In the genomic region with DNA sequence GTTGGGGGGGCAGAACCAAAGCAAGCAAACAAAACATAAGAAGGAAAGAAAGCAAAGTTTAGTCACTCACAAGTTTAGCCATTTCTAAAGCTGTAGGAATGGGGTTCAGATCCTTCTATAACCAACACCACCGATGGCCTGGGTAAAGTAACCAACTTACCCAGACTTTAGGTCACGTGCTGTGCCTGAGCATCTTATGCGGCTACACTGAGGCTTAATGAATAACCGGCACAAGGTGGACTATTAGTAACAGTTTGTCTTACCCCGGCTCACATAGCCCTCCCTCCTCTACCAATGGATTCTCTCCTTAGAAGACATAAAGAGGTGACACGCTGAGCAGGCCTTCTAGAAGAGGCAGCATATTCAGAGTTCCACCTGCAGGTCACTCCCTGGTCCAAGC, we compare ENCODE assay signal across 8 mouse cellular contexts. TPM values are rescaled to one million over a fixed set of nuclear protein-coding genes. Genes with fewer than 3 reads are reported as not detected.
A peak's percentile ranks its signal among the peaks of the same experiment; 100 is the strongest.
DNase-seq lines count a peak whose midpoint lies in the region; ATAC-seq lines count a peak whose summit lies in the region.

No protein-coding gene starts in this region.

- H3K4me1 ChIP-seq in heart, embryonic 14.5 days (ENCODE audit: control insufficient read depth in 2 of 2, insufficient read depth in 2 of 2, low read length in 2 of 2), result peaks cover 11 to 24% of the 10 kb centered on the region in 2 experiments
- H3K4me1 ChIP-seq in forebrain, embryonic 11.5 days (replicated peaks; ENCODE audit: control insufficient read depth, insufficient read depth, low read length), result peaks cover 8% of the 10 kb centered on the region; the same call in 1 of the 2 replicates
- H3K4me1 ChIP-seq in kidney, embryonic 15.5 days, result peaks cover 39% of the 10 kb centered on the region
- H3K4me1 ChIP-seq in midbrain, embryonic 16.5 days (ENCODE audit: control insufficient read depth, insufficient read depth, low read length), result peaks cover 28% of the 10 kb centered on the region

- peak overlapping the region; percentile 97 for H3K9ac ChIP-seq in heart, embryonic 14.5 days (ENCODE audit: low read length)
- H3K9ac ChIP-seq in forebrain, embryonic 11.5 days (ENCODE audit: low read length), result peak overlapping the region; percentile 99
- peak overlapping the region; percentile 43 for H3K9ac ChIP-seq in kidney, embryonic 15.5 days
- peak overlapping the region; percentile 74 for H3K9ac ChIP-seq in midbrain, embryonic 16.5 days (ENCODE audit: low read depth, low read length)

- H3K27ac ChIP-seq in heart, embryonic 14.5 days (replicated peaks in 1 of 2; ENCODE audit: control insufficient read depth in 1 of 2, insufficient read depth in 1 of 2, low read depth in 2 of 2, low read length in 2 of 2), result no peak overlapping the region
- no peak overlapping the region for H3K27ac ChIP-seq in forebrain, embryonic 11.5 days (ENCODE audit: low read depth, low read length)
- H3K27ac ChIP-seq in kidney, embryonic 15.5 days, result peak overlapping the region; percentile 97
- H3K27ac ChIP-seq in midbrain, embryonic 16.5 days (ENCODE audit: low read length), result peak overlapping the region; percentile 97

- H3K4me3 ChIP-seq in heart, embryonic 14.5 days (ENCODE audit: control insufficient read depth in 1 of 2, insufficient read depth in 1 of 2, low read depth in 1 of 2, low read length in 2 of 2), result peak overlapping the region in 1 of 2 experiments; percentile 94; a peak in 1 of 4 replicates
- peak overlapping the region; percentile 100 for H3K4me3 ChIP-seq in forebrain, embryonic 11.5 days (ENCODE audit: low read depth, low read length)
- peak overlapping the region; percentile 90 for H3K4me3 ChIP-seq in kidney, embryonic 15.5 days (replicated peaks)
- peak overlapping the region; percentile 98 for H3K4me3 ChIP-seq in midbrain, embryonic 16.5 days (ENCODE audit: low read depth, low read length)

- no peaks in the 10 kb centered on the region for H3K27me3 ChIP-seq in heart, embryonic 14.5 days (ENCODE audit: control insufficient read depth, insufficient read depth, low read length)
- H3K27me3 ChIP-seq in forebrain, embryonic 11.5 days (ENCODE audit: control insufficient read depth, insufficient read depth, low read length), result no peaks in the 10 kb centered on the region
- H3K27me3 ChIP-seq in kidney, embryonic 15.5 days, result no peaks in the 10 kb centered on the region
- no peaks in the 10 kb centered on the region for H3K27me3 ChIP-seq in midbrain, embryonic 16.5 days (ENCODE audit: control insufficient read depth, insufficient read depth, low read depth, low read length)

- ATAC-seq in heart, embryonic 14.5 days (ENCODE audit: insufficient number of reproducible peaks, insufficient read depth, low FRiP score, low read depth), result no peak
- no peak for ATAC-seq in forebrain, embryonic 11.5 days (replicated peaks; ENCODE audit: low FRiP score)
- ATAC-seq in kidney, embryonic 15.5 days (replicated peaks; ENCODE audit: low FRiP score), result 0 out of 2 replicates have a peak, but pooled peaks have one; percentile 26
- no peak for ATAC-seq in midbrain, embryonic 16.5 days
- no peak for ATAC-seq in activated CD4-positive, CD25-positive, alpha-beta regulatory T cell, adult 4 months

- H3K9me3 ChIP-seq in heart, embryonic 14.5 days (ENCODE audit: control insufficient read depth, low read length), result no peaks in the 10 kb centered on the region
- H3K9me3 ChIP-seq in forebrain, embryonic 11.5 days (ENCODE audit: control insufficient read depth, low read length), result no peaks in the 10 kb centered on the region
- no peaks in the 10 kb centered on the region for H3K9me3 ChIP-seq in kidney, embryonic 15.5 days (replicated peaks)
- no peaks in the 10 kb centered on the region for H3K9me3 ChIP-seq in midbrain, embryonic 16.5 days (replicated peaks; ENCODE audit: control insufficient read depth, low read length, poor library complexity, severe bottlenecking)

- intact Hi-C loops in heart, postnatal 10 days (cut with DNase I), result loop anchor here (2.0 kb wide), 1 partner anchor 35 kb away; the partner anchor contains the start of gene Eif5

- WGBS in heart, embryonic 14.5 days, result 49% methylated on average over 6 of the region's 6 CpGs
- 45% methylated on average over 6 of the region's 6 CpGs for WGBS in forebrain, embryonic 11.5 days
- WGBS in kidney, embryonic 15.5 days, result 39% methylated on average over 6 of the region's 6 CpGs
- 30% methylated on average over 6 of the region's 6 CpGs for WGBS in midbrain, embryonic 16.5 days

- H3K36me3 ChIP-seq in heart, embryonic 14.5 days (ENCODE audit: control insufficient read depth, insufficient read depth, low read length), result no peaks in the 10 kb centered on the region
- H3K36me3 ChIP-seq in forebrain, embryonic 11.5 days (ENCODE audit: control insufficient read depth, insufficient read depth, low read length), result no peaks in the 10 kb centered on the region
- H3K36me3 ChIP-seq in kidney, embryonic 15.5 days, result no peaks in the 10 kb centered on the region
- no peaks in the 10 kb centered on the region for H3K36me3 ChIP-seq in midbrain, embryonic 16.5 days (ENCODE audit: control insufficient read depth, insufficient read depth, low read length)

- H3K4me2 ChIP-seq in heart, embryonic 14.5 days (ENCODE audit: low read length), result peak overlapping the region; percentile 90
- peak overlapping the region; percentile 78 for H3K4me2 ChIP-seq in forebrain, embryonic 11.5 days (ENCODE audit: low read depth, low read length, severe bottlenecking)
- peak overlapping the region; percentile 78 for H3K4me2 ChIP-seq in kidney, embryonic 15.5 days
- peak overlapping the region; percentile 97 for H3K4me2 ChIP-seq in midbrain, embryonic 16.5 days (ENCODE audit: low read length)

- no peak for DNase-seq in heart, postnatal 10 days
- no peak for DNase-seq in forebrain, embryonic 11.5 days (ENCODE audit: low spot score)
- DNase-seq in Muller cell, postnatal 12 days (ENCODE audit: inconsistent ontology term), result no peak
- DNase-seq in adipocyte (ENCODE audit: low spot score), result no peak

RNA-seq across cellular contexts. Expression of gene Mark3, which starts 1.0 kb away (rescaled TPM):
- 50.6 and 50.8 TPM in 2 replicates for polyA plus RNA-seq in heart, embryonic 14.5 days (2014; fragmentation: Nextera tagmentation; extraction: Ambion mirVana)
- 10 to 100 TPM; 71.0 to 71.7 TPM for total RNA-seq in heart, postnatal 10 days (2021)
- 69.1 and 81.1 TPM in 2 replicates for polyA plus RNA-seq in forebrain, embryonic 11.5 days (2014; fragmentation: Nextera tagmentation; extraction: Ambion mirVana)
- polyA plus RNA-seq in kidney, embryonic 15.5 days (2015; fragmentation: Nextera tagmentation; extraction: Ambion mirVana), result 39.7 and 50.3 TPM in 2 replicates
- polyA plus RNA-seq in midbrain, embryonic 16.5 days (2015; fragmentation: Nextera tagmentation; extraction: Ambion mirVana), result 39.9 and 45.5 TPM in 2 replicates
- polyA plus RNA-seq in activated CD4-positive, CD25-positive, alpha-beta regulatory T cell, adult 4 months (2017; shearing (Covaris generic)), result 10 to 100 TPM; 29.0 to 31.8 TPM

RNA-seq across cellular contexts. Expression of gene Eif5, which starts 35.5 kb away (rescaled TPM):
- polyA plus RNA-seq in heart, embryonic 14.5 days (2014; fragmentation: Nextera tagmentation; extraction: Ambion mirVana), result 364 and 377 TPM in 2 replicates
- 100 to 1,000 TPM; 196 to 199 TPM for total RNA-seq in heart, postnatal 10 days (2021)
- polyA plus RNA-seq in forebrain, embryonic 11.5 days (2014; fragmentation: Nextera tagmentation; extraction: Ambion mirVana), result 673 and 736 TPM in 2 replicates
- 577 and 624 TPM in 2 replicates for polyA plus RNA-seq in kidney, embryonic 15.5 days (2015; fragmentation: Nextera tagmentation; extraction: Ambion mirVana)
- polyA plus RNA-seq in midbrain, embryonic 16.5 days (2015; fragmentation: Nextera tagmentation; extraction: Ambion mirVana), result 502 and 561 TPM in 2 replicates
- 100 to 1,000 TPM; 177 to 194 TPM for polyA plus RNA-seq in activated CD4-positive, CD25-positive, alpha-beta regulatory T cell, adult 4 months (2017; shearing (Covaris generic))

Comparison
In these comparisons a context has a peak if more than half of its experiments do, and no peak if none do; other contexts are left out.
1. H3K27ac ChIP-seq: peak in kidney, embryonic 15.5 days (single experiment) and midbrain, embryonic 16.5 days (single experiment); none in heart, embryonic 14.5 days (0 of 2) and forebrain, embryonic 11.5 days (single experiment).
2. H3K9ac ChIP-seq: peak in every context shown above with its lines; median percentile 99 in forebrain, embryonic 11.5 days; 97 in heart, embryonic 14.5 days; 74 in midbrain, embryonic 16.5 days; 43 in kidney, embryonic 15.5 days.
3. Peak in every context shown above with its lines, with median percentiles within 50 percentile points of each other: H3K4me2 ChIP-seq.